Mouse (Mus musculus) 3T3-L1 (cell line): ENCODE measurements at regions not wholly inside any gene's neighbourhood (a gene's known extent, or its start where the extent isn't known, plus 50 kb on each side); places are given as distances from the start of the nearest gene placed in this dataset.
A peak's percentile ranks its signal among the peaks of the same experiment; 100 is the strongest.

Source experiments
- DNase-seq: peaks from one replicate; pipeline ENCODE4 v3.0.0-alpha.2; 2015; ENCODE audit warnings: low read depth, low spot score

GRCm38 (mm10) chr16:5673372-5673960, 211.7 kb upstream of the Rbfox1 start:
- DNase-seq: no peak

DNA sequence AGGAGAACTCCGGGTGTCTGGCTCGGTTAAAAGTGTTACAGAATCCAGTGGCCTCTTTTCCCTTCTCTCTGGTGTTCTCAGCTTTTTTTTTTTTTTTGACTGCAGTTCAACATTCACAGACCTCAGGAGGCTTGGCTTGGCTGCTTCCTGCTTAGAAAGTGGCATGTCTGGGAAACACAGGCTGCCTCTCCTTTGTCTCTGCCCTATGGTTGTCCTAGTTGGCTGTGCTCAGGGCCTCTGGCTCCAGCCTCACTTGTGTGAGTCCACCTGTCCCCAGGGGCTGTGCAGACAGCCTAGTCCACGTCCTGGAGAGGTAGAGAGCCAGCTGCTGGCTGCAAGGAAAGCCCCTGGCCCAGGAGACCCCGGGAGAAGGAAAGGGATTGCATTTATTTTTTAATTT, 212.3 kb upstream of the Rbfox1 start:
- no peak for DNase-seq

DNA sequence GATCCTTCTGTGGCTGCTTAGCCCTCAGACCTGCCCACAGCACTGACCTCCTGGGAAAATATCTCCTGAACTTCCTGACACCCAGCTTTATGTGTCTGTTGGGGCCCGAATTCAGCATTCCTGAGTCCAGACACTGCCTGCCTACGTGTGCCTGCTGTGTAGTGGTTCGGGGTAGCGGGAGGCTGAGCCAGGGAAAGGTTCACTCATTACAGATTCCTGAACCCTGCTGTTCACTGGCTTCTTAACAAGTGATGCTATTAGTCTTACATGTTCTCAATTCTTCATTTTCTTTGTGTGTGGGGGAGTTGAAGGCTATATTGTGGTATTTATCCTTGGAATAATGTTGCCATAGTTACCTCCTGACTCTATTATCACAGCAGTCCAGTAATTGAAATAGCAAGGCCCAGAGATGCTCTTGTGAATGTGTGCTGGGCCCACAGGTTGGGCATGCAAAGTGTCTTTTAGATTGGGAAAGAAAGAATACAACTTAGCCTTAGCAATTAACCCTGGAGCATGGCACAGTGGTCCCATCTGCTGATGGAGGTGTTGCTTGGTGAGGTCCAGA, 216.7 kb upstream of the Rbfox1 start:
- DNase-seq: no peak

DNA sequence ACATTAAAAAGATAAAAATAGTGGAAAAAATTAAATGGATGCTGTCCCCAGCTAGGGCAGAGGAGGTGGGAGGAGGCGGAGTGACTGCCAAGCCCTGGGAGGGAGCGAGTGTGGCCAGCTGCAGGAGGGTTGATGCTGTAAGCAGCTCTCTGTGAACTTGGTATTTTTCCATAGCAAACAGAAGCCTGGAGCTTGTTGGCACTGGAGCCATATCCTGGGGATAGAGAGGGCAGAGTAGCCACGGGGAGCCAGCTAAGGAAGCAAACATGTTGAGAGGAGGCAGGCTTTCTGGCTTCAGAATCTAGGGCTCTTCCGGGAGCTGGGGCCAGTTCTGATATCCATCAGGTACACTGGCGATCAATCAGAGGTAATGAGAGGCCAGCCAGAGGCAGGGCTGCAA, 223.2 kb upstream of the Rbfox1 start:
- DNase-seq: peak; percentile 19

DNA sequence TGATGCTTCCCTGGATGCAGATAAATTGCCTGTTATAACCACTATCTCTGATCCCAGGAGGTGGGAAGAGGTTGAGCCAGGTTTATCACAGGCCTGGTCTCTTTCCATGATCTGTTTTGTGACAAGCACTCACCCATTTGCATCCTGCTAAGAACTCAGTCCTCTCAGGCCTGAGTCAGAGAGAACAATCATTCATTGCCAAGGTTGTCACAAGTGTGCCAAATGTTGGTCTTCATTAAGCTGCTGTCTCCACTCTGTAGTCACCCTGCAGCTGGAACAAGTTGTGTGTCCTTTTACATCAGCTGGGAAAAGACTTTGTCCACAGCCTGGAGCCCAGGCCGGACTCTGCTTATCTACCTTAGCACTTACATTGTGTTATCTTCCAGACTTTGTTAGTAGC, 233.6 kb upstream of the Rbfox1 start:
- no peak for DNase-seq

GRCm38 (mm10) chr16:5651002-5651401, 234.2 kb upstream of the Rbfox1 start:
- DNase-seq: no peak

- DNase-seq: no peak
These were observed 245.2 kb upstream of the Rbfox1 start for GRCm38 (mm10) chr16:5639956-5640355.

DNA sequence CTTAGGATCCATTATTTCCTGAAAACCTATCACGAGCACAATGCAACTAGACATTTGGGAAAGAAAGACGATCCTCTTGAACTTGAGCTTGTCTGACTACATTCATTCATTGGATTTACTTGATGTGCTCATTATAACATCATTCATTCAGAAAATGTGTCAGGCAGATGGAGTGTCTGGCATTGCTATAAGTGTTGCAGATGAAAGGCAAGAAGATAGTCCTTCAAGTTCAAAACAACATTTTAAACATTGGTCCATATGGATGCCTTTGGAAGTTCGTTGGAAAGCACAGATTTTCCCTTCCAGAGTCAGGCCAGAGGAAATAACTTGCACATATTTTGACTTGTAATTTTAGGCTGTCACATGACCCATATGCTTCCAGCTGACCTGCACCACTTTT, 255.2 kb upstream of the Rbfox1 start:
- DNase-seq: no peak

- no peak for DNase-seq
These were observed 257.2 kb upstream of the Rbfox1 start for GRCm38 (mm10) chr16:5627910-5628309.

DNA sequence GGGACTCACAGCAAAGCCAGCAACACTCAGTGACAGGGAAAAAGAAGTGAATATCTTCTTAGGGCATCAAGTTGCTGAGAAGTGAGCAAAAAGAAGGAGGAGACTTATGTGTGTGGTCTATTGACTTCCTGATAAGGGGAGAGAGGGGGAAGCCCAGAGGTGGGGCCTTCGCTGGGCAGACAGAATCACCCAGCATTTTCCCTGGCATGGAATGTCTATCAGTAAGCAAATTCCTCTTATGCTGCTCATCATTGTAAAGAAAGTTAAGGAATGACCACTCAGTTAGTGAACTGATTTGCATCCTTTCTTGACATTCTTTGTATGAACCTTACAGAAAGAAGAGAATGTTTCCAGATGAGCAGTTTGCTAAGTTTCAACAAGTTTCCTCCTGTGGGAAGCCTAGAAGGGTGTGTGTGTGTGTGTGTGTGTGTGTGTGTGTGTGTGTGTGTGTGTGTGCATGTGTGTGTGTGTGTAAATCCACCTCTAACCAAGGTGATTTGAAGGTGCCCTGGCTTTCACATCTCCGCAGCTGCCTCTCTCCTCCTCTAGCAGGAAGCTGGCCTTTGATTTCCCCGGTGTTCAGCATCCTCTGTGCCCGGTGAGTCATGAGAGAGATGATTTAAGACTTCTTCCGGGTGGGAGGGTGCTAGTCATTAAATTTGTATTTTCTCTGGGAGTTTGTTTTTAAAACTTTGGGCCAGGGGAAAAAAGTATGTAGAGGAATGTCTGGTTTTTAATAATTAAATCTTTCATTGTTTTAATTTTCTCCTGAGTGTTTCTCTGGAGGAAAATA, 257.8 kb upstream of the Rbfox1 start:
- DNase-seq: peak; percentile 13

GRCm38 (mm10) chr16:5625159-5625558, 260.0 kb upstream of the Rbfox1 start:
- DNase-seq: no peak

- DNase-seq: no peak
These were observed 264.6 kb upstream of the Rbfox1 start for GRCm38 (mm10) chr16:5620566-5620965.

- DNase-seq: no peak
These were observed 268.8 kb upstream of the Rbfox1 start for GRCm38 (mm10) chr16:5616356-5616755.

GRCm38 (mm10) chr16:5595359-5595758, 289.8 kb upstream of the Rbfox1 start:
- DNase-seq: no peak

DNA sequence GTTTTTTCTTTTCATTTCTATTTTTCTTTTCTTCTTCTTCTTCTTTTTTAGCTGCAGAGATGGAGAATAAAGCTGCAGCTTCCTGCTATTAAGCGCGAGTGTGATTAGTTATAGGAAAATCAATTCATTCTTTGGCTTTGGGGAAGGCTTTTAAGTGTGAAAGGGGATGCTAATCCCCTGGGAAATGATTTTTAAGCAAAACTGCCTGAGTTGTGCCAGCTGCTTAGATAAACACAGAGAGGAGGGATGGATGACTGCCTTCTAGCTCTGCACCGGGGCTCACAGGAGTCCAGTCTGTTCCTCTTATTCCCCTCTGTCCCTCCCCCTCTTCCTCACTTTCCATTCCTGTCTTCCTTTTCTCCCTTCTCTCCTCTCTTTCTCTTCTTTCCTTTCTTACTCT, 306.8 kb upstream of the Rbfox1 start:
- no peak for DNase-seq

GRCm38 (mm10) chr16:5572780-5573179, 312.4 kb upstream of the Rbfox1 start:
- no peak for DNase-seq

DNA sequence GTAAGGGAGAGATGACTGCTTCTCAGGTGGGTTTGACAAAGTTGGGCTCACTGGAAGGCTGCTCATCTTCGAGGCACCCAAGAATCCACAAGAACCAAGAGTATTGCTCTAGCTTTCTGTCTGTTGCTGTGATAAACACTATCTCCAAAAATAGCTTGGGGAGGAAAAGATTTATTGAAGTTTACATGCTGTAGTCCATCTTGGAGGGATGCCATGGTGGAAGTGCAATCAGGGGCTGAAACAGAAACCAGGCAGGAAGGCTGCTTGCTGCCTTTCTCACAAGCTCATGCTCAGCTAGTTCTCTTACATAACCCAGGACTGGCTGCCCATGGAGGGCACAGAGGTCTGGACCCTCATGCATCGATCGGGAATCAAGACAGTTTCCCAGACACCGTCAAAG, 314.5 kb upstream of the Rbfox1 start:
- DNase-seq: no peak

DNA sequence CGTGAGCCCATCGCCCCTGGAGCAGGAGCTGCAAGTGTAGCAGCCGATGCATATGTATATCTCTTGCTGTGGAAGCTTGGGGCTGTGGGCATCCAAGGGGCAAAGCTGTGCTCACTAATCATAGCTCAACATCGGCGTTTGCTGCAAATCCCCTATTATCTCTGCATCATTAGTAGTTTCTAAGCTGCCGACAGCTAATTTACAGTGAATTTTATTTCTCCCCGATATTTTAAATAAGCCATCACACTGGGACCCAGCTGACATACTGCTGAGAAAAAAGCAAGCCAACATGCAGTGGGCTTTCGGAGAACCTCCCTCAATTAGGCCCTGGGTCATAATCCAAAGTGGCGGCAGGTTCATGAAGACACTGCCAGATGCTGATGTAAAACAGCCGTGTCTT, 313.3 kb upstream of the Eef2kmt start:
- DNase-seq: no peak

- no peak for DNase-seq
These were observed 293.2 kb upstream of the Eef2kmt start for GRCm38 (mm10) chr16:5549026-5549425.

GRCm38 (mm10) chr16:5548602-5549001, 292.8 kb upstream of the Eef2kmt start:
- no peak for DNase-seq

- DNase-seq: no peak
These were observed 291.0 kb upstream of the Eef2kmt start for GRCm38 (mm10) chr16:5546808-5547207.

DNA sequence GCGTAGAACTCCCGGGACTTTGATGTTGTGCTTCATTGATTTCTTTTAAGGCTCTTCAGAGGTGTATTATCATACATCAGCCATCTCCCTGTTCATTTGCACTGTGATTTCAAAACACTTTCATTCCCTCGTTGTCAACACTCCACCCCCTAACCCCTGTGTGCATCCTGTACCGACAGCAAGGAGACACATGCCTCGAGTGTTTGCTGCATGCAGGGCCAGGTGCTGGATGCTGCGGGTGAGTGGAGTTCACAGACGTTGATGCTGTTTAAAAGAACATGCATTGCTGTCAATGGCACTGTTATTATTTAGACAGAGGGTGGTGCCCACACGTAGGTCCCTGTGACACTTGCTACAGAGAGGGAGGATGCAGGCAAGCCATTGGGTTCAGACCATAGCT, 290.0 kb upstream of the Eef2kmt start:
- no peak for DNase-seq

GRCm38 (mm10) chr16:5544436-5544835, 288.7 kb upstream of the Eef2kmt start:
- no peak for DNase-seq
